Mouse (Mus musculus) hindbrain, embryonic 13.5 days (tissue): ENCODE results near the gene Eml2. TPM values are rescaled to one million over a fixed set of nuclear protein-coding genes. Genes with fewer than 3 reads are reported as not detected.

ENCODE experiments used
- ATAC-seq: fragments of 200-750 bp; cut with Nextera tagmentation; 2 replicates; pipeline ENCODE4 v1.8.0; 2017; ENCODE audit warnings: moderate TSS enrichment; ENCODE audit not compliant: low FRiP score
- H3K27ac ChIP-seq: fragments of 300-500 bp; sonication (generic); 2 replicates; pipeline ENCODE4 v1.5.1; 2015; ENCODE audit warnings: inconsistent platforms, mild to moderate bottlenecking, moderate library complexity
- H3K27me3 ChIP-seq: fragments of 300-500 bp; sonication (generic); 2 replicates; pipeline ENCODE4 v1.6.1; 2015; ENCODE audit warnings: mild to moderate bottlenecking, inconsistent platforms
- H3K36me3 ChIP-seq: fragments of 300-500 bp; sonication (generic); 2 replicates; pipeline ENCODE4 v1.6.1; 2015; ENCODE audit warnings: mild to moderate bottlenecking, inconsistent platforms
- H3K4me1 ChIP-seq: fragments of 300-500 bp; sonication (generic); replicated peaks from 2 replicates; pipeline ENCODE4 v1.6.1; 2015; ENCODE audit warnings: inconsistent platforms
- H3K4me2 ChIP-seq: fragments of 300-500 bp; sonication (generic); 2 replicates; pipeline ENCODE4 v1.6.1; 2015; ENCODE audit warnings: inconsistent platforms, mild to moderate bottlenecking, moderate library complexity
- H3K4me3 ChIP-seq: fragments of 300-500 bp; sonication (generic); 2 replicates; pipeline ENCODE4 v1.5.1; 2015; ENCODE audit warnings: mild to moderate bottlenecking, inconsistent platforms
- H3K9ac ChIP-seq: fragments of 300-500 bp; sonication (generic); 2 replicates; pipeline ENCODE4 v1.6.1; 2015; ENCODE audit warnings: mild to moderate bottlenecking, inconsistent platforms
- H3K9me3 ChIP-seq: fragments of 300-500 bp; sonication (generic); 2 replicates; pipeline ENCODE4 v1.6.1; 2016; ENCODE audit warnings: inconsistent platforms
- WGBS: fragments of 180-500 bp; shearing (Covaris S2); methylation state at CpG from one replicate; pipeline ENCODE4 v1.1.7; 2015; 5-methylcytosine and 5-hydroxymethylcytosine counted together
- polyA plus RNA-seq: library from polyadenylated mRNA; unstranded; fragments of >200 nt; fragmentation: Nextera tagmentation; extraction: Ambion mirVana; gene quantifications from 2 replicates; pipeline ENCODE4 v1.2.1, GENCODE M21; 2015

The Eml2 gene
- polyA plus RNA-seq, 1 experiment from 2014 or later: 8.2 TPM

- Histone ChIP-seq H3K9me3 (no peaks in the 10 kb centered on the region), H3K27ac (no peak overlapping the region), H3K4me2 (no peak overlapping the region), H3K9ac (no peak overlapping the region; the same call in 1 of the 2 replicates), H3K36me3 (peaks cover 24% of the 10 kb centered on the region), H3K4me3 (peak overlapping the region; percentile 67; the same call in 1 of the 2 replicates), H3K4me1 (peaks cover 52% of the 10 kb centered on the region), H3K27me3 (peaks cover 48% of the 10 kb centered on the region)
- WGBS: 41% methylated on average over 6 of the region's 6 CpGs
- no peak for ATAC-seq
These were observed 3.7 kb downstream of the Eml2 start for GRCm38 (mm10) chr7:19179936-19180335.

DNA sequence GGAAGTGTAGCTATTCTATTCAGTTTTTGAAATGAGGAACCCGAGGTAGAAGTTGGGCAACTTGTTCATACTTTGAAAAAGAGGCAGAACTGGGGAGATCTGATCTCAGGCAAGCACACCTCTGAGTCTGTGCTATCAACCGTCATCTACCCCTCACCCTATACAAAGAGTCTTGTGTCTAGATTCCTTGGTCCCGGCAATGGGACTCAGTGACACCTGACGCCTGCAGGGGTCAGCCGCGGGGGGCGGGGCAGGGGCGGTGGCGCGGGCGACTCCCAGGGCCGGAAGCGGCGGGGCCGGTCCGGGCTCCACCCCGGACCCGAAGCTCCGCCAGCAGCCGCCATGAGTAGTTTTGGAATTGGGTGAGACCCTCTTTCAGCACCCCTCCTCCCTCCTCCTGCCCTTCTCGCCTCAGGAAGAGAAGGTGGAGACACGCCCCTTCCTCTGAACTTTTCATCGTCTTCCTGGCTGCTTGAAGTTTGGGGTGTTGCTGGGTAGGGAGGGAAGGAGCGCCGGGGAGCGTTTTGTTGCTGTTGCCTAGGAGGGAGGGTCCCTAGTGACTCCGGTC, 4.7 kb downstream of the Eml2 start:
- 4% methylated on average over 26 of the region's 27 CpGs for WGBS
- peaks cover 48% of the 10 kb centered on the region for H3K27me3 ChIP-seq
- peak overlapping the region; percentile 65 for H3K9ac ChIP-seq
- no peak for ATAC-seq
- H3K4me3 ChIP-seq: peak overlapping the region; percentile 34
- peaks cover 59% of the 10 kb centered on the region for H3K4me1 ChIP-seq
- no peak overlapping the region for H3K27ac ChIP-seq
- H3K9me3 ChIP-seq: no peaks in the 10 kb centered on the region
- peak overlapping the region; percentile 52 for H3K4me2 ChIP-seq
- H3K36me3 ChIP-seq: peaks cover 32% of the 10 kb centered on the region

GRCm38 (mm10) chr7:19184250-19184649, 8.0 kb downstream of the Eml2 start:
- H3K4me2 ChIP-seq: no peak overlapping the region
- H3K4me1 ChIP-seq: peaks cover 33% of the 10 kb centered on the region
- no peaks in the 10 kb centered on the region for H3K9me3 ChIP-seq
- H3K27me3 ChIP-seq: peaks cover 23% of the 10 kb centered on the region
- H3K27ac ChIP-seq: peak overlapping the region; percentile 78
- H3K4me3 ChIP-seq: no peak overlapping the region
- H3K9ac ChIP-seq: no peak overlapping the region
- peaks cover 56% of the 10 kb centered on the region for H3K36me3 ChIP-seq
- 80% methylated on average over 2 of the region's 2 CpGs for WGBS
- ATAC-seq: no peak

DNA sequence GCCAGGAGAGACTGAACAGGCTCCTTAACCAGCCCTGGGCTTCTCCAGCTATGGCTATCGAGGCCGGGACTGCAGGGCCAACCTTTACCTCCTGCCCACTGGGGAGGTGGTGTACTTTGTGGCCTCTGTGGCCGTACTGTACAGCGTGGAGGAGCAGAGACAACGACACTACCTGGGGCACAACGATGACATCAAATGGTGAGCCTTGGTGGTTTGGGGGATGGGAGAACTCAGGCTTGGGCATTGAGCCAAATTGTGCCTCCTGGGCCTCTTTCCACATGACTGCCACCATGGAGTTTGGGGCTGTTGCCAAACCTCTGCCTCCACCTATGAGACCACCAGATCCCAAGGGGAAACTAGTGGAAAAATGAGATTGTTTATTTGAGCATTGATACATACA, 8.5 kb downstream of the Eml2 start:
- H3K9me3 ChIP-seq: no peaks in the 10 kb centered on the region
- H3K9ac ChIP-seq: no peak overlapping the region
- 63% methylated on average over 6 of the region's 6 CpGs for WGBS
- H3K27ac ChIP-seq: peak overlapping the region; percentile 78
- peak; percentile 49 for ATAC-seq
- H3K4me1 ChIP-seq: peaks cover 28% of the 10 kb centered on the region
- no peak overlapping the region for H3K4me2 ChIP-seq
- H3K4me3 ChIP-seq: no peak overlapping the region
- peaks cover 18% of the 10 kb centered on the region for H3K27me3 ChIP-seq
- peaks cover 59% of the 10 kb centered on the region for H3K36me3 ChIP-seq

DNA sequence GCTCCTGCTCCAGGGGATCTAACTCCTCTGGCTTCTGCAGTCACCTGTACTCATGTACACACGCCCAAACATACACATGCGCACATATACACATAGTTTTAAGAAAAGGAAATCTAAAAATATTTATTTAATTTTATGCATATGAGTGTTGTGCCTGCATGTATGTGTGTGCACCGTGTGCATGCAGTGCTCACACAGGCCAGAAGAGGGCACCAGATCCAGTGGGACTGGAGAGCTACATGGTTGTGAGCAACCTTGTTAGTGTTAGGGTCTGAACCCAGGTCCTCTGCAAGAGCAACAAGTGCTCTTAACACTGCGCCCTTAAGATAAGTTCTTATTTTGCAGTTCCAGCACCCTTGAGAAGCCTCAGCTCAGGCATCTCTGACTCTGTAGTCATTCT, 18.5 kb downstream of the Eml2 start:
- 97% methylated on average over 4 of the region's 4 CpGs for WGBS

DNA sequence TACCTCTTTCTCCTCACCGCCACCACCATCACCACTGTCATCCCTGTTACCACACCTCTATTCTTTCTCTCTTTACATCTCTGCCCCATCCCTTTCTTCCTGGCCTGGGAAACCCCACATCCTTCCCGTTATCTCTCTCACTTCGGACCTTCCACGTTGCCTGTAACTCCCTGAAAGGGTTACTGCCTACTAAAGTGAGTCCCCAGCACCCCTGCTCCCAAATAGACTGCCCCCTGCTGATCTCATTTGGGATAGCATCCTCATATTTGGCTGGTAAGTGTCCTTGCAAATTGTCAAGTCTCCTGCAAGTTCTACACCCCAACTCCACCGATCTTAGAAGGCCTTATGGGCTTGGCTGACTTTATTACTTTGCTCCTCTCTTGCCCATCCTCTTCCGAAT, 20.5 kb downstream of the Eml2 start:
- no peak overlapping the region for H3K4me2 ChIP-seq
- no peaks in the 10 kb centered on the region for H3K4me1 ChIP-seq
- no peak for ATAC-seq
- no peak overlapping the region for H3K27ac ChIP-seq
- no peaks in the 10 kb centered on the region for H3K9me3 ChIP-seq
- no peaks in the 10 kb centered on the region for H3K27me3 ChIP-seq
- 69% methylated on average over 6 of the region's 6 CpGs for WGBS
- H3K36me3 ChIP-seq: peaks cover 90% of the 10 kb centered on the region
- no peak overlapping the region for H3K9ac ChIP-seq
- H3K4me3 ChIP-seq: no peak overlapping the region

More for the DNA sequence above, 18.5 kb downstream of the Eml2 start:
- Histone ChIP-seq H3K27me3 (no peaks in the 10 kb centered on the region), H3K4me1 (no peaks in the 10 kb centered on the region), H3K9ac (no peak overlapping the region), H3K4me2 (no peak overlapping the region), H3K36me3 (peaks cover 91% of the 10 kb centered on the region), H3K27ac (no peak overlapping the region), H3K4me3 (no peak overlapping the region), H3K9me3 (peaks cover 4% of the 10 kb centered on the region; the same call in 1 of the 2 replicates)
- ATAC-seq: no peak

DNA sequence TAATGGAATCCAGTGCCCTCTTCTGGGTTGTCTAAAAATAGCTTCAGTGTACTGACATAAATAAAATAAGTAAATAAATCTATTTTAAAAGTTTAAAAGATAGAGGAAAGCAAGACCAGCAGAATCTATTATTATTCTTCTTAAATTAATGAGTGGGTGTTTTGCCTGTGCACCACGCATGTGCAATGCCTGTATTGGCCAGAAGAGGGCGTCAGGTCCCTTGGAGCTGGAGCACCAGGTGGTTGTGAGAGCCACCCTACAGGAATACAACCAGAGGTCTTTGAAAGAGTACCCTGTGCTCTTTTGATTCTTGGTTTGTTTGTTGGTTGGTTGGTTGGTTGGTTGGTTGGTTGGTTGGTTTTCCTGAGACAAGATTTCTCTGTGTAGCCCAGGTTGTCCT, 21.8 kb downstream of the Eml2 start:
- no peak overlapping the region for H3K4me3 ChIP-seq
- no peaks in the 10 kb centered on the region for H3K9me3 ChIP-seq
- H3K27me3 ChIP-seq: no peaks in the 10 kb centered on the region
- H3K4me2 ChIP-seq: no peak overlapping the region
- no peak overlapping the region for H3K27ac ChIP-seq
- peaks cover 90% of the 10 kb centered on the region for H3K36me3 ChIP-seq
- H3K9ac ChIP-seq: no peak overlapping the region
- ATAC-seq: no peak
- WGBS: 30% methylated on average over 2 of the region's 2 CpGs
- H3K4me1 ChIP-seq: no peaks in the 10 kb centered on the region

GRCm38 (mm10) chr7:19201660-19202059, 25.4 kb downstream of the Eml2 start:
- H3K9me3 ChIP-seq: no peaks in the 10 kb centered on the region
- peaks cover 85% of the 10 kb centered on the region for H3K36me3 ChIP-seq
- no peak overlapping the region for H3K4me3 ChIP-seq
- no peak overlapping the region for H3K4me2 ChIP-seq
- no peak overlapping the region for H3K27ac ChIP-seq
- WGBS: 65% methylated on average over 14 of the region's 15 CpGs
- no peak for ATAC-seq
- H3K9ac ChIP-seq: no peak overlapping the region
- H3K4me1 ChIP-seq: no peaks in the 10 kb centered on the region
- H3K27me3 ChIP-seq: no peaks in the 10 kb centered on the region

DNA sequence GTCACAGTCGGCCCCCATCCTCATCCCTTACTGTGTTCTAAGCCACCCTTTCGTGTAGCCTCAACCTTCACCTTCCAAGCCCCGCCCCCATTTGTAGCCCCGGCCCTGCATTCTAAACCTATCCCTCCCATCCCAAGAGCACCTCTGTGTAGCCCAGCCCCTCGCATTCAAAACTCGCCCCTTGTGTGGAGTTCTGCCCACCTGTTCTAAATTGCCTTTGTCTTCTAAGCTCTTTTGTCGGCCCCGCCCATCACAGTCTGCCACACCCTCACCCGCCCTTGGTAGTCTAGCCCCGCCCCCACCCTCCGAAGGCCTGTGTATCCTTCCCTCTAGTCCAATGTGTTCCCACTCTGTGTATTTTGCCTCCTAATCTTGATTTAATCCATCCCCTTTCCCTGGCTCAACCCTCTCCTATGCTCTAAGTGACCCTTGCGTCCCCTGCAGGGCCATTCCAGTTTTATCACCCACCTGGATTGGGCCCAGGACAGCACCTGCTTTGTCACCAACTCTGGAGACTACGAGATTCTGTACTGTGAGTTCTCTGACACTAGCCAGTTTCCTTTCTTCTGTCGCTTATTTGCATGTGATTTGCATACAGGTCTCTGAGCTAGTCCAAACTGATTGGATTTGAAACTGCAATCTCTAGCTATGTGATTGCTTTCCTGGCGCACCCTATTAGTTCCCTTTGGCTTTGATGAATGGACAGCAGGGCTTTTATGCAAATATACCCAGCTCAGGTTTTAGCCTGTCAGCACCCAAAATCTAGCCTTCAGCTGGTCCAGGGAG, 26.0 kb downstream of the Eml2 start:
- Histone ChIP-seq H3K4me2 (no peak overlapping the region), H3K27ac (no peak overlapping the region), H3K4me1 (no peaks in the 10 kb centered on the region), H3K4me3 (no peak overlapping the region), H3K9me3 (no peaks in the 10 kb centered on the region), H3K27me3 (no peaks in the 10 kb centered on the region), H3K36me3 (peaks cover 84% of the 10 kb centered on the region), H3K9ac (no peak overlapping the region)
- WGBS: 66% methylated on average over 15 of the region's 15 CpGs
- no peak for ATAC-seq

DNA sequence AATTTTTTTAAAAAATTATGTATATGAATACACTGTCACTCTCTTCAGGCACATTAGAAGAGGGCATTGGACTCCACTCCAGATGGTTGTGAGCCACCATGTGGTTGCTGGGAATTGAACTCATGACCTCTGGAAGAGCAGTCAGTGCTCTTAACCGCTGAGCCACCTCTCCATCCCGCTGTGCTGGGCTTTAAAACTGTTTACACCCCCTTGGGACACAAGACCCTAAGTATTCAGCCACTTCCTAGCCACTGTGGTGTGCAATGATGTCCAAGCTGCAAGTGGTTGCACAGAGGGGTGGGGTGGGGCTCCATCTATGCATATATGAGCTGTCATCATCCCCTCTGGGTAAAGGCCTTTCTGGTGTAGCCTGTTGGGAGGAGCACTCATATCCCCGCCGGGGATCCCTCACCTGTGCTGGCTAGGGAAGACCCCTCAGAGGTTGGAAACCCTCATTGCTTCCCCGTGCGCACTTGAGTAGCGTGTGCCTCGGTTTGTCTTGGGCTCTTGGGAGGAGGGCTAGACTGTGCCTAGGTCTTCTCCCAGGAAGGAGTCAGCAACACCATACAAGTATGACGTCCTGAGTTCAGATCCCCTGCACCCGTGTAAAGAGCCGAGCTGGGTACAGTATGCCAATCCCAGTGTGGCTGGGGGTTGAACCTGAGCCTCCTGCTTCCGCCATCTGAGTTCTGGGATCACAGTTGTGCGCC, 32.1 kb downstream of the Eml2 start:
- Histone ChIP-seq H3K27ac (no peak overlapping the region), H3K9me3 (no peaks in the 10 kb centered on the region), H3K27me3 (peaks cover 18% of the 10 kb centered on the region), H3K4me2 (no peak overlapping the region), H3K36me3 (peaks cover 31% of the 10 kb centered on the region), H3K9ac (no peak overlapping the region), H3K4me3 (no peak overlapping the region), H3K4me1 (peaks cover 12% of the 10 kb centered on the region)
- ATAC-seq: no peak
- 81% methylated on average over 13 of the region's 13 CpGs for WGBS

- H3K36me3 ChIP-seq: peaks cover 27% of the 10 kb centered on the region
- 52% methylated on average over 7 of the region's 7 CpGs for WGBS
These were observed 32.8 kb downstream of the Eml2 start for GRCm38 (mm10) chr7:19208944-19209472.

DNA sequence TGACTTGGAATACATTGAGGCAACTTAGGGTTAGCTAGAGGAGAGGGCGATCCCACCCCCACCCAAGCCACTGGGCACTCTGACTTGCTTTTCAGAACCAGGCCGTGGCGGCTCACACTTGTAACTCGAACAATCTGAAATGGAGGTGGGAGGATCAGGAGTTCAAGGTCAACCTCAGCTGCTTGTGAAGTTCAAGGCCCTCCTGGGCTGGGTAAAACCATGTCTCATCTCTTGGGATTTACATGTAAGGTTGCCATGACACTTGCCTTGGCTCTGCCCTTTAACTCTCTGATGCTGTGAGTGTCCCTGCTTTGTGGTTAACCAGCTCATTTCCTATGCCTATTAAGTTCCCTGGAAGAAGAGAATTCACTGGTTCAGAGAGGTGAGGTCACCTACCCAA, 33.3 kb downstream of the Eml2 start:
- no peak for ATAC-seq
- peaks cover 22% of the 10 kb centered on the region for H3K36me3 ChIP-seq
- no peak overlapping the region for H3K9ac ChIP-seq
- H3K4me2 ChIP-seq: no peak overlapping the region
- H3K9me3 ChIP-seq: no peaks in the 10 kb centered on the region
- H3K4me1 ChIP-seq: peaks cover 12% of the 10 kb centered on the region
- 76% methylated on average over 4 of the region's 4 CpGs for WGBS
- no peak overlapping the region for H3K27ac ChIP-seq
- H3K27me3 ChIP-seq: peaks cover 24% of the 10 kb centered on the region
- H3K4me3 ChIP-seq: no peak overlapping the region

More at GRCm38 (mm10) chr7:19208944-19209472, 32.8 kb downstream of the Eml2 start:
- Histone ChIP-seq H3K27me3 (peaks cover 23% of the 10 kb centered on the region), H3K9me3 (no peaks in the 10 kb centered on the region), H3K4me3 (no peak overlapping the region), H3K27ac (no peak overlapping the region), H3K4me1 (peaks cover 12% of the 10 kb centered on the region), H3K4me2 (no peak overlapping the region), H3K9ac (no peak overlapping the region)
- no peak for ATAC-seq
